Mouse (Mus musculus): ENCODE data around the gene Otud1. TPM values are rescaled to one million over a fixed set of nuclear protein-coding genes. Genes with fewer than 3 reads are reported as not detected.

Gene Otud1
- polyA plus RNA-seq, 1 experiment from 2014 or later: 0.75 TPM

DNA sequence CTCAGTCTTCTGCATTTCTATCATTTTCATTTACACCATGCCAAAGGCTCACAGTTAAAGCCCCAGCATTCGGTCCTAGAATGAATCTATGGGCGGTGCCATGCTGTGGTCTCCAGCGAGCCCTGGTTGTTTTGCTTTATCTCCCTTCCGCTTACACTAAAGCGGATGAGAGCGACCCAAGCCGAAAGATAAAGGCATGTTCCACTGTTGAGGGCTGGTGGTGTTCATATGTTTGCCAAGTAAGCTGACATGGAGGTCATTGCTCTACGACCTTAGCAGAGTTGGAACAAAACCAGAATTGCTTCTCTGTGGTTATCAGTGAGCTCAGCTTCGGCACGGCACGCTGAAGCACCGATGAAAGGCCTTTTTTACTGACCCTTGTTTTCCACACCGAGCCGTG, 32.5 kb downstream of the Otud1 start:
- ATAC-seq (ENCODE audit: low FRiP score, low read depth): no peak
- Histone ChIP-seq H3K9me3 (no peaks in the 10 kb centered on the region), H3K4me3 (no peak overlapping the region), H3K9ac (no peak overlapping the region), H3K4me2 (replicated peaks) (no peak overlapping the region), H3K27ac (no peak overlapping the region), H3K36me3 (no peaks in the 10 kb centered on the region), H3K4me1 (peaks cover 13% of the 10 kb centered on the region), H3K27me3 (no peaks in the 10 kb centered on the region)
- WGBS: 92% methylated on average over 14 of the region's 14 CpGs

DNA sequence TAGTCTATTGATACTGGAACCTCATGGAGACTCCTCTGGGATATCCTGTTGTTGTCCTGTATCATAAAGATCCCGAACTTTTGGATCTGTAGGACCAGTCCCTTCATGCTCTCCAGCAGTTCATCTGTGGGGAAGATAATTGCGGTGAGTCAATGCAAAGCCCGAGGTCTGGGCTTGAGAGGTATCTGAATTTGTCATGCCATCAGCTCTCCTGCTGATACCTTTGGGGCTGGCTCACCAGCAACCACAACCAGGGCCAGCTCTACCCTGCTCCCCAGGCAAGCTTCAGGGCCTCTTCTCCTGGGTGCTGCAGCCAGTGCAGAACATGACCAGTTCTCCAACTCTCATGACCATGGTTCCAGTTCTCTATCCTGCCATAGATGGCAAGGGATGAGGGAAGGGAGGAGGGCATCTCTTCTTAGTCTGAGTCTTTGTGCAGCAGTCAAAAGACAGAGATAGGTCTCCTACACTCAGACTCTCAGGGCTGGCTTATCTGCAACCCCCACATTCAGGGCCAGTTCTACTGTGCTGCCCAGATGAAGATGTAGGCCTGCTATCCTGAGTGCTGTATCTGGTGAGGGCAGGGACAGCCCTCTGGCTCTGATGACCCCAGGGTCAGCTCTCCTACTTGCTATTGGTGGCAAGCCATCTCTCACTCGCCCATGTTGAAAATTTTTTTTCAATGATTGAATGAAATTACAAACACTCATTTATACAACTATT, 42.2 kb downstream of the Otud1 start:
- Histone ChIP-seq H3K4me3 (no peak overlapping the region), H3K36me3 (no peaks in the 10 kb centered on the region), H3K27me3 (no peaks in the 10 kb centered on the region), H3K9me3 (no peaks in the 10 kb centered on the region), H3K4me1 (no peaks in the 10 kb centered on the region), H3K9ac (no peak overlapping the region), H3K27ac (no peak overlapping the region), H3K4me2 (replicated peaks) (no peak overlapping the region)
- WGBS: 88% methylated on average over 4 of the region's 4 CpGs
- ATAC-seq (ENCODE audit: low FRiP score, low read depth): no peak

DNA sequence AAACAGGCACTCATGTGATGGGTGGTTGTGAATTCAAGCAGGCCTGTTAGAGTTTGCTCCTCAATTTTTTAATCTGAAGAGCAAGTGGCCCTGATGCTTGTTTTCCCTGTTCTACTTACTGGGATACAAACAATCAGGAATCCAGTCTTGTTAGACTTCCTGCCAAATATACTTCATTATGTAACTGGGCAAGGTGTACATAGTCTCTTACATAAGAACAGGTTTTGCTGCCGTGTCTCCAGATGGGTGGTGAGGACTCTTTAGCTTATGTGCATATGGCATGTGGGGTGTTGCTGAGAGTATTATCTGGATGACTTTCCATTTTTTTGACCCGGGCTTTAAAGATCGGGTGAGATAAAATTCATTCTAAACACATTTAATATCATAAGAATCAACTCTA, 43.8 kb downstream of the Otud1 start:
- Histone ChIP-seq H3K36me3 (no peaks in the 10 kb centered on the region), H3K4me2 (replicated peaks) (no peak overlapping the region), H3K9me3 (no peaks in the 10 kb centered on the region), H3K9ac (no peak overlapping the region), H3K4me1 (no peaks in the 10 kb centered on the region), H3K27ac (no peak overlapping the region), H3K4me3 (no peak overlapping the region), H3K27me3 (no peaks in the 10 kb centered on the region)
- WGBS: 89% methylated on average over 3 of the region's 3 CpGs
- ATAC-seq (ENCODE audit: low FRiP score, low read depth): no peak

DNA sequence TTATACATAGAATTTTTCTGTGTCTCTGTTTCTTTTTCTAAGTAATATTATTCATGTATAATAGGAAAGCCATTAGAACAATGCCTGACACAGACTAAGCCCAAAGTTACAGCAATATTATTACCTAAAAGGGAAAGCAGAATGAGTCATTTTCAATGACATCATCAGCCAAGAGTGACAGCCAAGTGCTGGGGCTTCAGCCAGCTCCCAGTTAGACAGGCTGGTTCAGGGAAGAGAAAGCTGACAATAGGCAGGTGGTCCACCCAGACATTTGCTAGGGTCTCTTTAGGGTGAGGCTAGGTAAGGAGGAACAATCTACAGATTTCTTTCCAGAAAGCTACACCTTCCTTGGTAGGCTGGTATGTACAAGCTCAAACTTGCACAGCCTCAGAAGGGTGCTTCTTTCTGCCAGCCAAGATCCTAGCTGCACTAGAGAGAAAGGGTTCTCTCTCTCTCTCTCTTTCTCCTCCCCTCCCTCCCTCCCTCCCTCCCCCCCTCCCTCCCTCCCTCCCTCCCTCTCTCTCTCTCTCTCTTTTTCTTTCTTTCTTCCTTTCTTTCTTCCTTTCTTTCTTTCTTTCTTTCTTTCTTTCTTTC, 45.6 kb downstream of the Otud1 start:
- no peak overlapping the region for H3K4me2 ChIP-seq (replicated peaks)
- no peaks in the 10 kb centered on the region for H3K9me3 ChIP-seq
- ATAC-seq (ENCODE audit: low FRiP score, low read depth): no peak
- no peaks in the 10 kb centered on the region for H3K27me3 ChIP-seq
- no peak overlapping the region for H3K4me3 ChIP-seq
- no peak overlapping the region for H3K9ac ChIP-seq
- H3K36me3 ChIP-seq: no peaks in the 10 kb centered on the region
- H3K27ac ChIP-seq: no peak overlapping the region
- no peaks in the 10 kb centered on the region for H3K4me1 ChIP-seq

DNA sequence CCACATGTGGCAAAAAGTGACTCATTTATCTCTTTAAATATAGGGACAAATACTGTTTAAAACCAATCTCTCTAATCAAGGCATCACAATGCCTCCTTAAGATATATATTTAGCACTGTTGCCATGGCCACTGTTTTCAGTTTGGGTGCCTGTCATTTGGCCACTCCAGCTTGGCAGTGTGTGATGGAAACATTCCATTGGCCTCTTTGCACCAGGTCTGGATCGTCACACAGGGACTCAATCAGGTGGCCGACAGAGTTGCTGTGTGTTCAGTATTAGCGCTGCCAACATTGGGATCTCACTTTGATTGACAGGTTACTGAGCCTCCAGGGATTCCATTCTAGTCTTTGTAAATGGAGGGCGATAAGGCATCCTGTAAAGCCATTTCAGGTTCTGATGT, 46.1 kb downstream of the Otud1 start:
- H3K4me1 ChIP-seq: no peaks in the 10 kb centered on the region
- WGBS: 62% methylated on average over 4 of the region's 4 CpGs
- no peak overlapping the region for H3K27ac ChIP-seq
- H3K36me3 ChIP-seq: no peaks in the 10 kb centered on the region
- no peak overlapping the region for H3K4me3 ChIP-seq
- no peak overlapping the region for H3K4me2 ChIP-seq (replicated peaks)
- no peaks in the 10 kb centered on the region for H3K9me3 ChIP-seq
- ATAC-seq (ENCODE audit: low FRiP score, low read depth): no peak
- H3K9ac ChIP-seq: no peak overlapping the region
- H3K27me3 ChIP-seq: no peaks in the 10 kb centered on the region

DNA sequence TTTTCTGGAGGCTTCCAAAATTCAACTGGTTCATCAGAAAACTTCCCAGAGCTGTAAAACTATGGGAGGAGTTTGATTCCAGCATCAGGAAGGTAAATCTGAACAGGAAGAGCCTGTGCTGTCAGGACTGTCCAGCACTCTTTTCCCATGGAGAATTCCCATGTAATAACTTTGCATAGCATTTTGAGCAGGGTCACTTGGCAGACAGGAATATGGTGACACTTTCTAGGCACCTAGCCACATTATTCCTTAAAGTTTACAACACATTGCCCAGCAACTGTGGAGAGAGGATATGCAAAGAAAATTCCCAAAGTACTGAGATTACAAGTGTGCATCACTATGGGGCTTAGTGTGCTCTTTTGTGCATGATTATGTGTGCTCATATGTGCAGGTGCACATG, 46.7 kb downstream of the Otud1 start:
- H3K9me3 ChIP-seq: no peaks in the 10 kb centered on the region
- H3K27me3 ChIP-seq: no peaks in the 10 kb centered on the region
- no peak overlapping the region for H3K27ac ChIP-seq
- no peak overlapping the region for H3K9ac ChIP-seq
- H3K4me3 ChIP-seq: no peak overlapping the region
- H3K4me1 ChIP-seq: no peaks in the 10 kb centered on the region
- H3K36me3 ChIP-seq: no peaks in the 10 kb centered on the region
- ATAC-seq (ENCODE audit: low FRiP score, low read depth): no peak
- no peak overlapping the region for H3K4me2 ChIP-seq (replicated peaks)

DNA sequence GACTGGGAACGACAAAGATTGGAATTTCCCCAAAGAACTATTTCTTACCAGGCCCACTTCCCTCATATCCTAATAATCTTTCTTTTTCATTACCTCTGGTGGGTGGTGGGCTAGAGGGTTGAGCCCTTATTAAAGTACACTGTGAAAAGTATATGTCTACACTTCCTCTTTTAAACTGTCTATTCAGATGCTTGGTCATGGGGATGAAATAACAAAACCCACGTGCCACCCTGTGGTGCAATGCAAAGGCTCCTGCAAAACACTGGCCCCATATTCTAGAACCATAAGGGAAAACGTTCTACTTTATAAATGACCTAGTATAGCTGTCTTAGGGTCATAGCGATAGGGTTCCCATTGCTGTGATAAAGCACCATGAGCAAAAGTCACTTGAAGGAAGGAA, 49.3 kb downstream of the Otud1 start:
- WGBS: 81% methylated on average over 4 of the region's 4 CpGs
- H3K4me3 ChIP-seq: no peak overlapping the region
- no peak for ATAC-seq (ENCODE audit: low FRiP score, low read depth)
- no peak overlapping the region for H3K27ac ChIP-seq
- no peak overlapping the region for H3K4me2 ChIP-seq (replicated peaks)
- H3K9me3 ChIP-seq: no peaks in the 10 kb centered on the region
- no peaks in the 10 kb centered on the region for H3K27me3 ChIP-seq
- no peaks in the 10 kb centered on the region for H3K4me1 ChIP-seq
- no peaks in the 10 kb centered on the region for H3K36me3 ChIP-seq
- H3K9ac ChIP-seq: no peak overlapping the region

Other genes starting within 250 kb of the Otud1 start
- gene Ptf1a, start 212.1 kb upstream of the Otud1 start, polyA plus RNA-seq (2015; fragmentation: Nextera tagmentation; extraction: Ambion mirVana): not detected in 2 replicates
- not detected in 2 replicates for gene 4921504E06Rik, start 103.8 kb upstream of the Otud1 start, polyA plus RNA-seq (2015; fragmentation: Nextera tagmentation; extraction: Ambion mirVana)

Measured in limb, embryonic 13.5 days (tissue).